Mouse (Mus musculus): ENCODE data around the gene Htra2. TPM values are rescaled to one million over a fixed set of nuclear protein-coding genes. Genes with fewer than 3 reads are reported as not detected.

Gene Htra2
- polyA plus RNA-seq, 1 experiment from 2014 or later, result 28.7 TPM

- no peak for DNase-seq (ENCODE audit: low spot score)
- Histone ChIP-seq H3K36me3 (ENCODE audit: control insufficient read depth, insufficient read depth, low read length) (peaks cover 5% of the 10 kb centered on the region; the same call in 1 of the 2 replicates), H3K27me3 (ENCODE audit: control insufficient read depth, insufficient read depth, low read length) (no peaks in the 10 kb centered on the region), H3K9ac (ENCODE audit: low read length) (no peak overlapping the region), H3K4me3 (ENCODE audit: low read depth, low read length) (no peak overlapping the region), H3K4me1 (ENCODE audit: control insufficient read depth, insufficient read depth, low read length) (0 out of 2 replicates have a peak, but pooled peaks cover 7% of the 10 kb centered on the region), H3K9me3 (ENCODE audit: control insufficient read depth, low read length) (no peaks in the 10 kb centered on the region), H3K27ac (replicated peaks; ENCODE audit: low read depth, low read length) (no peak overlapping the region), H3K4me2 (ENCODE audit: low read depth, severe bottlenecking) (no peak overlapping the region)
- WGBS, result 64% methylated on average over 10 of the region's 10 CpGs
- ATAC-seq (ENCODE audit: insufficient number of reproducible peaks, low FRiP score, low TSS enrichment, low read depth), result no peak
These were observed 5.7 kb downstream of the Htra2 start for GRCm38 (mm10) chr6:83049367-83049766.

GRCm38 (mm10) chr6:83044742-83045141, 10.3 kb downstream of the Htra2 start:
- Histone ChIP-seq H3K4me3 (ENCODE audit: low read depth, low read length) (no peak overlapping the region), H3K27me3 (ENCODE audit: control insufficient read depth, insufficient read depth, low read length) (no peaks in the 10 kb centered on the region), H3K4me1 (ENCODE audit: control insufficient read depth, insufficient read depth, low read length) (no peaks in the 10 kb centered on the region), H3K36me3 (ENCODE audit: control insufficient read depth, insufficient read depth, low read length) (no peaks in the 10 kb centered on the region), H3K27ac (replicated peaks; ENCODE audit: low read depth, low read length) (no peak overlapping the region), H3K9me3 (ENCODE audit: control insufficient read depth, low read length) (no peaks in the 10 kb centered on the region), H3K9ac (ENCODE audit: low read length) (no peak overlapping the region), H3K4me2 (ENCODE audit: low read depth, severe bottlenecking) (no peak overlapping the region)
- DNase-seq (ENCODE audit: low spot score) (no peak), ATAC-seq (ENCODE audit: insufficient number of reproducible peaks, low FRiP score, low TSS enrichment, low read depth) (no peak)
- WGBS, result 77% methylated on average over 9 of the region's 9 CpGs

GRCm38 (mm10) chr6:83043993-83044392, 11.1 kb downstream of the Htra2 start:
- no peak overlapping the region for H3K27ac ChIP-seq (replicated peaks; ENCODE audit: low read depth, low read length)
- H3K9ac ChIP-seq (ENCODE audit: low read length), result no peak overlapping the region
- WGBS, result 80% methylated on average over 5 of the region's 5 CpGs
- no peaks in the 10 kb centered on the region for H3K27me3 ChIP-seq (ENCODE audit: control insufficient read depth, insufficient read depth, low read length)
- ATAC-seq (ENCODE audit: insufficient number of reproducible peaks, low FRiP score, low TSS enrichment, low read depth), result no peak
- H3K4me3 ChIP-seq (ENCODE audit: low read depth, low read length), result no peak overlapping the region
- H3K4me2 ChIP-seq (ENCODE audit: low read depth, severe bottlenecking), result no peak overlapping the region
- H3K4me1 ChIP-seq (ENCODE audit: control insufficient read depth, insufficient read depth, low read length), result no peaks in the 10 kb centered on the region
- H3K36me3 ChIP-seq (ENCODE audit: control insufficient read depth, insufficient read depth, low read length), result no peaks in the 10 kb centered on the region
- H3K9me3 ChIP-seq (ENCODE audit: control insufficient read depth, low read length), result no peaks in the 10 kb centered on the region
- no peak for DNase-seq (ENCODE audit: low spot score)

- Histone ChIP-seq H3K4me1 (ENCODE audit: control insufficient read depth, insufficient read depth, low read length) (peaks cover 2% of the 10 kb centered on the region; the same call in 1 of the 2 replicates), H3K9ac (ENCODE audit: low read length) (no peak overlapping the region), H3K9me3 (ENCODE audit: control insufficient read depth, low read length) (no peaks in the 10 kb centered on the region), H3K4me3 (ENCODE audit: low read depth, low read length) (no peak overlapping the region), H3K4me2 (ENCODE audit: low read depth, severe bottlenecking) (no peak overlapping the region), H3K27ac (replicated peaks; ENCODE audit: low read depth, low read length) (no peak overlapping the region), H3K27me3 (ENCODE audit: control insufficient read depth, insufficient read depth, low read length) (no peaks in the 10 kb centered on the region), H3K36me3 (ENCODE audit: control insufficient read depth, insufficient read depth, low read length) (no peaks in the 10 kb centered on the region)
- 72% methylated on average over 6 of the region's 6 CpGs for WGBS
- no peak for DNase-seq (ENCODE audit: low spot score)
- no peak for ATAC-seq (ENCODE audit: insufficient number of reproducible peaks, low FRiP score, low TSS enrichment, low read depth)
These were observed 11.5 kb downstream of the Htra2 start for GRCm38 (mm10) chr6:83043561-83043960.

GRCm38 (mm10) chr6:83040601-83041000, 14.5 kb downstream of the Htra2 start:
- H3K4me1 ChIP-seq (ENCODE audit: control insufficient read depth, insufficient read depth, low read length), result peaks cover 6% of the 10 kb centered on the region; the same call in 1 of the 2 replicates
- H3K4me3 ChIP-seq (ENCODE audit: low read depth, low read length), result no peak overlapping the region
- no peak for ATAC-seq (ENCODE audit: insufficient number of reproducible peaks, low FRiP score, low TSS enrichment, low read depth)

GRCm38 (mm10) chr6:83038496-83039012, 16.5 kb downstream of the Htra2 start:
- no peaks in the 10 kb centered on the region for H3K9me3 ChIP-seq (ENCODE audit: control insufficient read depth, low read length)
- H3K4me1 ChIP-seq (ENCODE audit: control insufficient read depth, insufficient read depth, low read length), result peaks cover 6% of the 10 kb centered on the region; the same call in 1 of the 2 replicates
- ATAC-seq (ENCODE audit: insufficient number of reproducible peaks, low FRiP score, low TSS enrichment, low read depth), result peak; percentile 28; the same call in 1 of the 2 replicates
- peak overlapping the region; percentile 10; the same call in 1 of the 2 replicates for H3K4me3 ChIP-seq (ENCODE audit: low read depth, low read length)
- 7% methylated on average over 24 of the region's 24 CpGs for WGBS
- H3K27me3 ChIP-seq (ENCODE audit: control insufficient read depth, insufficient read depth, low read length), result no peaks in the 10 kb centered on the region
- H3K4me2 ChIP-seq (ENCODE audit: low read depth, severe bottlenecking), result peak overlapping the region; percentile 42
- no peak overlapping the region for H3K27ac ChIP-seq (replicated peaks; ENCODE audit: low read depth, low read length)
- no peaks in the 10 kb centered on the region for H3K36me3 ChIP-seq (ENCODE audit: control insufficient read depth, insufficient read depth, low read length)
- peak overlapping the region; percentile 43; the same call in 1 of the 2 replicates for H3K9ac ChIP-seq (ENCODE audit: low read length)
- DNase-seq (ENCODE audit: low spot score), result peak; percentile 92

More at GRCm38 (mm10) chr6:83040601-83041000, 14.5 kb downstream of the Htra2 start:
- WGBS, result 77% methylated on average over 5 of the region's 5 CpGs
- DNase-seq (ENCODE audit: low spot score), result no peak
- Histone ChIP-seq H3K27me3 (ENCODE audit: control insufficient read depth, insufficient read depth, low read length) (no peaks in the 10 kb centered on the region), H3K36me3 (ENCODE audit: control insufficient read depth, insufficient read depth, low read length) (no peaks in the 10 kb centered on the region), H3K9ac (ENCODE audit: low read length) (no peak overlapping the region), H3K4me2 (ENCODE audit: low read depth, severe bottlenecking) (no peak overlapping the region), H3K27ac (replicated peaks; ENCODE audit: low read depth, low read length) (no peak overlapping the region), H3K9me3 (ENCODE audit: control insufficient read depth, low read length) (no peaks in the 10 kb centered on the region)

- Histone ChIP-seq H3K27me3 (ENCODE audit: control insufficient read depth, insufficient read depth, low read length) (peaks cover 2% of the 10 kb centered on the region), H3K36me3 (ENCODE audit: control insufficient read depth, insufficient read depth, low read length) (no peaks in the 10 kb centered on the region), H3K4me1 (ENCODE audit: control insufficient read depth, insufficient read depth, low read length) (peaks cover 9% of the 10 kb centered on the region), H3K27ac (replicated peaks; ENCODE audit: low read depth, low read length) (no peak overlapping the region), H3K9ac (ENCODE audit: low read length) (no peak overlapping the region), H3K4me3 (ENCODE audit: low read depth, low read length) (no peak overlapping the region), H3K9me3 (ENCODE audit: control insufficient read depth, low read length) (no peaks in the 10 kb centered on the region), H3K4me2 (ENCODE audit: low read depth, severe bottlenecking) (no peak overlapping the region)
- no peak for ATAC-seq (ENCODE audit: insufficient number of reproducible peaks, low FRiP score, low TSS enrichment, low read depth)
- DNase-seq (ENCODE audit: low spot score), result no peak
- 79% methylated on average over 8 of the region's 8 CpGs for WGBS
These were observed 17.9 kb downstream of the Htra2 start for GRCm38 (mm10) chr6:83037188-83037587.

- peak overlapping the region; percentile 68; the same call in 1 of the 2 replicates for H3K27ac ChIP-seq (replicated peaks; ENCODE audit: low read depth, low read length)
- peak overlapping the region; percentile 50 for H3K4me3 ChIP-seq (ENCODE audit: low read depth, low read length)
- ATAC-seq (ENCODE audit: insufficient number of reproducible peaks, low FRiP score, low TSS enrichment, low read depth) (no peak), DNase-seq (ENCODE audit: low spot score) (no peak)
- peak overlapping the region; percentile 14 for H3K9ac ChIP-seq (ENCODE audit: low read length)
- H3K9me3 ChIP-seq (ENCODE audit: control insufficient read depth, low read length), result no peaks in the 10 kb centered on the region
- WGBS, result 19% methylated on average over 5 of the region's 5 CpGs
- H3K27me3 ChIP-seq (ENCODE audit: control insufficient read depth, insufficient read depth, low read length), result peaks cover 23% of the 10 kb centered on the region
- peaks cover 12% of the 10 kb centered on the region for H3K4me1 ChIP-seq (ENCODE audit: control insufficient read depth, insufficient read depth, low read length)
- H3K4me2 ChIP-seq (ENCODE audit: low read depth, severe bottlenecking), result peak overlapping the region; percentile 59
- no peaks in the 10 kb centered on the region for H3K36me3 ChIP-seq (ENCODE audit: control insufficient read depth, insufficient read depth, low read length)
These were observed 20.5 kb downstream of the Htra2 start for GRCm38 (mm10) chr6:83034463-83035055.
